Mouse (Mus musculus): ENCODE measurements around the gene Ccl9. TPM values are rescaled to one million over a fixed set of nuclear protein-coding genes. Genes with fewer than 3 reads are reported as not detected.

The Ccl9 gene
- polyA plus RNA-seq, 1 experiment: 3.4 TPM

- peaks cover under 1% of the 10 kb centered on the region; the same call in 1 of the 2 replicates for H3K4me1 ChIP-seq (ENCODE audit: control insufficient read depth, insufficient read depth, low read length)
- H3K27ac ChIP-seq (ENCODE audit: insufficient read depth, low read length): no peak overlapping the region
- H3K4me3 ChIP-seq (ENCODE audit: insufficient read depth, low read length): no peak overlapping the region
- TF ChIP-seq POLR2A (IDR thresholded peaks at IDR 0.05; ENCODE audit: low read depth, low read length) (no peak), CTCF (IDR thresholded peaks at IDR 0.05; ENCODE audit: borderline replicate concordance, insufficient read depth, low read length) (no peak)
Measured at GRCm38 (mm10) chr11:83529024-83529423, 49.4 kb downstream of the Ccl9 start.

Other genes starting within 250 kb of the Ccl9 start
- 2.1 and 2.7 TPM in 2 replicates for gene Rasl10b, start 169.5 kb downstream of the Ccl9 start, polyA plus RNA-seq (2011; ENCODE audit: insufficient read length, low read depth, missing spikeins)
- gene Gas2l2, start 149.2 kb downstream of the Ccl9 start, polyA plus RNA-seq (2011; ENCODE audit: insufficient read length, low read depth, missing spikeins): not detected in 2 replicates
- not detected in 2 replicates for gene 1700020L24Rik, start 141.0 kb downstream of the Ccl9 start, polyA plus RNA-seq (2011; ENCODE audit: insufficient read length, low read depth, missing spikeins)
- 3.1 and 4.7 TPM in 2 replicates for gene Mmp28, start 115.6 kb downstream of the Ccl9 start, polyA plus RNA-seq (2011; ENCODE audit: insufficient read length, low read depth, missing spikeins)
- 191 and 263 TPM in 2 replicates for gene Taf15, start 105.5 kb downstream of the Ccl9 start, polyA plus RNA-seq (2011; ENCODE audit: insufficient read length, low read depth, missing spikeins)
- not detected in 2 replicates for gene Heatr9, start 56.5 kb downstream of the Ccl9 start, polyA plus RNA-seq (2011; ENCODE audit: insufficient read length, low read depth, missing spikeins)
- gene Ccl5, start 48.1 kb downstream of the Ccl9 start, polyA plus RNA-seq (2011; ENCODE audit: insufficient read length, low read depth, missing spikeins): 2.8 and 4.1 TPM in 2 replicates
- gene Ccl6, start 14.5 kb upstream of the Ccl9 start, polyA plus RNA-seq (2011; ENCODE audit: insufficient read length, low read depth, missing spikeins): 0.91 TPM in 1 of 2 replicates, not detected in the other
- not detected in 2 replicates for gene Rpl9-ps1, start 67.0 kb upstream of the Ccl9 start, polyA plus RNA-seq (2011; ENCODE audit: insufficient read length, low read depth, missing spikeins)
- 0.68 TPM in 1 of 2 replicates, not detected in the other for gene Ccl3, start 70.7 kb upstream of the Ccl9 start, polyA plus RNA-seq (2011; ENCODE audit: insufficient read length, low read depth, missing spikeins)
- gene Ccl4, start 83.9 kb upstream of the Ccl9 start, polyA plus RNA-seq (2011; ENCODE audit: insufficient read length, low read depth, missing spikeins): 2.2 TPM in 1 of 2 replicates, not detected in the other
- not detected in 2 replicates for gene Wfdc17, start 125.4 kb upstream of the Ccl9 start, polyA plus RNA-seq (2011; ENCODE audit: insufficient read length, low read depth, missing spikeins)
- not detected in 2 replicates for gene Wfdc18, start 130.4 kb upstream of the Ccl9 start, polyA plus RNA-seq (2011; ENCODE audit: insufficient read length, low read depth, missing spikeins)
- gene Wfdc21, start 168.3 kb upstream of the Ccl9 start, polyA plus RNA-seq (2011; ENCODE audit: insufficient read length, low read depth, missing spikeins): not detected in 2 replicates
- gene Heatr6, start 175.1 kb upstream of the Ccl9 start, polyA plus RNA-seq (2011; ENCODE audit: insufficient read length, low read depth, missing spikeins): 18.6 and 22.0 TPM in 2 replicates

Measured in embryonic fibroblast, embryonic 13.5 days (primary cell).